Mouse (Mus musculus) right cerebral cortex, postnatal 10 days (tissue): ENCODE data around the gene Sectm1b.

Experiments used
- DNase-seq, 2 experiments: peaks; one replicate each; pipeline ENCODE4 v3.0.0; 2021; ENCODE audit warnings: low spot score in 2 of 2

The Sectm1b gene

DNA sequence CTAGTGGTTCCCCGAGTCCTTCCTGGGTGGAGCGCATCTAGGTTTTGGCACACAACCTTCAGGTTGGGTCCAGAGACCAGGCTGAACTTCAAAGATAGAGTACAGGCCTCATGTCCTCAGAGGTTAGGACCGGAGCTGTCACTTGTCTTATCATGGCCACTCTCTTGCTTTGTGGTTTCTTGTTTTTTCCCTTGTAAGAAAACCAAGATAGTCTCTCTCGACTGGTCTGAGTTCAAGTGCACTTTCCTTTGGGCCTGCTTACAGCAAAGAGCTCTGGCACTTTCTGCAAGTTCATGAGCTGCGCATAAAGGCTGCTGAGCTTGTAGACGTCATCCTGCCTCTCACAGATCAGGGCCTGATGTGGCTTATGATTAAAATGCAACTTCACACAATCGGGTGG lies 36.1 kb downstream of the Sectm1b start:
- no peak for DNase-seq

DNA sequence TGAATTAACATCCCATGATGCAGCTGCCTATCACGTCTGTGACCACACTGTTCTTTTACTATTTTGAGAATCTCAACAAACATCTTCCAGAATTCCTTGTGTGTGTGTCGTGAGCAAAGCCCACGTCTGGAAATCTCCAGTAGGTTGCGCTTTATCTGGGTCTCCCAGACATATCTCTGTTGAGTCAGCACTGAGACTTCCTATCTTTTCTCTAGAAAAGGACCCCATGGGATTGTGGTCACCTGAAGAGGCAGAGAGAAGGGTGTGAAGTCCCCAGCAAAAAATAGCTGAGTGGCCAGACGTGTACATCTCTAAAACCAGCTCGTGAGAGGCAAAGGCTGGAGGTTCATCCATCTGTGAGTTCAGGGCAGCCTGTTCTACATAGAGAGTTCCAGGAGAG lies 39.2 kb downstream of the Sectm1b start:
- no peak for DNase-seq

DNA sequence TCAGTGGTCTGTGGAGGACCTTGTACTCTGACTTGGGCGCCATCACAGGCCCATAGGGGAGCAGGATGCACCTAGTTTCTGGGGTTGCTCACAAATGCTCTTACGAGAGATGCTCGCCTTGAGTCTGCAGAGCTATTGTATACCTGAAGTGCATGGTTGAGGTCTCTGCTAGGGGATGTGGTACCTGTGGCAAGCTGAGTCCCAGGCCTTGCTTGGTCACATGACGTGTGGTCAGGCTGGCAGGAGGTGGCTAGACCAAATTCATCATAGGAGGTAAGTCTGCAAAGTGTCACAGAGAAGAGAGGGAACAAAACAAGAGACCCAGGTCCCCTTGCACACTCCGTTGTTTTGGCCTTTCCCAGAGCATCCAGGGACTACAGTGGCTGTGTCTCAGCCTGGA lies 43.9 kb downstream of the Sectm1b start:
- DNase-seq = no peak

DNA sequence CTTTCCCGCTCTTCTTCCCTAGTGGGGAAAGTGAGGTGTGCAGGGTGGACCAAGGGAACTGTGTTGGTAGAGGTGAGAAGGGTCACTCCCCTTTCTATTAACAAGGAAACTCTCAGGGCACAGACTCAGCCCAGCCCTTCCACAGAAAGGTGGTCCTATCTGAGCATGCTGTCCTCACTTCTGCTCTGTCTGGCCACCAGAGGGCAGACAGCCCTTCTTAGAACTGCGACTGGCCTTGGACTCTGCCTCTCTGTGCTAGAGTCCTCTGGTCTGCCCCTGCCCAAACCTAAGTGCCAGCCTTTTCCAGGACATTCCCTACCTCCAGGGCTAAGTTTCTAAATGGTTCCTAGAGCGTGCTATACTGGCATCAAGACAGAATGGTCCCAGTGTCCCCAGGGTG lies 45.7 kb downstream of the Sectm1b start:
- peak; percentile 68 to 80 for DNase-seq

DNA sequence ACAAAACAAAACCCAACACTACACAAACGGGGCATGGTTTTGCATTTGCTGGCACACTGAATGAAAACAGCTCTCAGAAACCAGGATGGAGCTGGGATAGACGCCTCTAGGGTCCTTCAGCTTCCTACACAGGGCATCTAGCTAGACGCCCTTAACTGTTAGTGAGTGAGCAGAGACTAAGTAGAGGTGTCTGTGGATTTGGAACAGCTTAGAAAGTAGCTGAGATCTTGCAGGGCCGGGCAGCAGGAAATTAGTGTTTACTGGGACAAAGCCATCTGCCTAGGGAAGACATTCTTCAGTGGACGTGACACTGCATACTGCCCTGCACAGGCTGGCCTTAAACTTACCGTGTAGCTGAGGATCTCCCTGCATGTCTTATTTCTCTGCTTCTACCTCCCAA lies 47.9 kb downstream of the Sectm1b start:
- DNase-seq = no peak

DNA sequence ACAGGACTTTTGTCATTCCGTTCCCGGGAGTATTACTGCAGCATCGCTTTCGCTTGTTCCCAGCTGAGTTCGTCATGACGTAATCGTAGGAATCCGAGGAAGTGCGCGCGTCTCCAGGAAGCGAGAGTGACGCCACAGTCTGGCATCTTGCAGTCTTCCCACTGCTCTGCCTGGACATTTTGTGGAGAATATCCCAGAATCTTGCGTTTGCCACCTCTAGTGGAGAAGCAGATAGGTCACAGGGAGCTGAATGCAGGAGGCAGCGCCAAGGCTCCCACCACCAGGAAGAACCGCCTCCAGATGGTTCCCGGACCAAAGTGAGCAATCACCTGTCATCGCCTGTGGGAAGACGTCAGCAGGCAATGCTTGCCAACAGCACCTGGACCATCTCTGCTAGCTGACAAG lies 48.5 kb downstream of the Sectm1b start:
- peak; percentile 47 to 67 for DNase-seq

DNA sequence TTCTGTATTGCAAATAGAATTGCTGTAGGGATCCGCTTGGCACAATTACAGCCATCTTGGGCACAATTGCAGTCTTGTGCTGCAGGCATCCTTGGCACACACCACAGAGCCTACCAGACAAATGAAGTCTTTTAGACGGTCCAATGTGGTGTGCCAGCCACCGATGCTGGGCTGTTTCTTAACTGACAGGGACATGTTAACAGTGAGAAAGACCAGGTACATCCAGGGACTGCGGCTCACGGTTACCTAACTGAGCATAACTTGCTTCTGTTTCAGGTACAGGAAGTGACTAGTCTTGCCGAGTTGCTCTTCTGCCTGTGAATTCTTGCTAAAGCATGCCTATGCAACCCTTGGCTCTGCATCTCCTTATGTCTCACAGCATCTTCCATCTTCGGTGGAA lies 49.7 kb downstream of the Sectm1b start:
- peak; percentile 36 to 43 for DNase-seq

DNA sequence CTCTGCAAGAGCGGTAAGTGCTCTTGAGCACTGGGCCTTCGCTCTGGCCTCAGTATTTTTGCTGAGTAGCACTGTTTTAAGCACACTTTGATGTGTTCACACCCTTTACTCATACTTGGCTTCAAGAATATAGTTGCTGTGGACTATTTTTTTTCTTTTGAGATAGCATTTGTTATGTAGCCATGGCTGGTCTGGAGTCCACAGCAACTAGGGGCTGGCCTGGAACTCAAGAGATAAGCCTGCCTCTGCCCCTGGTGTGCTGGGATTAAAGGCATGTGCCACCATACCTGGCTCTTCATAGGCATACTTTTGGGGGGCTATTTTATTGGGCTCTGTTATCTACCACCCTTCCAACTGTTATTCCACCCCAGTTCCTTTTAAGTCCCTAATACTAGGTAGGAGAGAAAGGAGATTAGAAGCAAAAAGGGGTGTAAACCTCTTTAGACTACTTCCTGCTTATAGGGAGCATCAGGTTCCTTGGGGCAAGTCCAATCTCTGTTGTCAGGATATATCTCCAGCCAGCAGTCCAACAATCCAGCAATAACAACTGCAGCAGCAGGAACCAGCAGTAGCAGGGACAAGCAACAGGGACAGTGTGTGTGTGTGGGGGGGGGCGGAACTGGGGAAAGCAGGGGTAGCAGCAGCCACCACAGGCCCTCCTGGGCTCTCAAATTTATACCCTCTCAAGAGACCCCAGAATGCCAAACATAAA lies 53.2 kb downstream of the Sectm1b start:
- no peak for DNase-seq

DNA sequence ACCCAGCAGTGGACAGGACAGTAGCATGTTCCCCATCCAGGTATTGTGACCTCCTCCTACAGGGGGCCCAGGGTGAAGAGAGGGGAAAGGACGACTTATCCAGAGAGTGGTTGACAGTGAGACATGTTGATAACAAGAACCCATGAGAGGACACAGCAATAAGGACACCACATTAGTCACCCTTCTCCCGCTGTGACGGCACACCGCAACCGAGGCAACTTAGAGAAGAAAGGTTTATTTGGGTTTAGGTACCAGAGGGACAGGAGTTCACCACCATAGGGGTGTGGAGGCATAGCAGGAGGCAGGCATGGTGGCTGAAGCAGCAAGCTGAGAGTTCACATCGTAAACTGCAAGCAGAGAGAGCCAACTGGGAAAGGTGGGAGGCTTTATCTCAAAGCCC lies 57.2 kb downstream of the Sectm1b start:
- DNase-seq = no peak

DNA sequence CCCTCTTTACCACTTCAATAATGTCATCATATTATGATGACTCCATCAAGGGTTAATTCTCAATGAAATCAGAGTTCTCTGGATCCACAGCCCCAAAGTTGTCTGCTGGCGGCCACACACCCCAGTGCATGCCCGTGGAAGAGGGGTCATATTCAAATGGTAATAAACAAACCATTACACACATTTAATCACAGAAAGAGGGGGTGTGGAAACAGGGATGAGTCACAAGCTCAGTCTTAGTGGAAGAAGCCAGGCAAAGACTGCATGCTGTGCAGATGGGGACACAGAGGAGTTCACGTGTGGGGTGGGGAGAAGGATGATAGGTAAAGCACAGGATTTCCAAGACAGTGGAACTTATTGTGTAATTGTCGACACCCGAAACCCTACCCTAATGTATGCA lies 59.1 kb downstream of the Sectm1b start:
- DNase-seq = no peak
